21 mouse cellular contexts compared by ENCODE assay signal in the genomic region with DNA sequence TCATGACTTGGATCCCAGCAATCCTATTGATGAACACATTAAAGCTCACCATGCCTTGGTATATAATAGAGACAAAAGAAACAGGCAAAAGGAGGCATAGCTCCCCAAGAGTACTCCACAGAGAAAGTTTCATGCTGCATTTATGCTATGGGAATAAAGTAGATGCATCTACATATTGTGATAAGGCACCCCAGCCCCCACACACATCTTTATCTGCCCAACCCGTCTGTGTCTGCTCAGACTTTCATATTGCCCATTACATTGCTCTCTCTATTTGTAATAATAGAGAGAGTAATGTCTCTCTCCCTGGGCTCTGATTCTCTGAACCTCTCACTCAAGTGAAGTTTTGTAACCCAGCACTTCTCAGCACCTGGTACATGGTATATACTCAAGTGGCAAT.
DNase-seq lines count a peak whose midpoint lies in the region; ATAC-seq and TF ChIP-seq lines count a peak whose summit lies in the region.
"Had no signal": no experiment of that assay in that cellular context is flagged by ENCODE, and none has a peak within 500 bp of the region (broad histone marks: within the 10 kb centered on the region; RNA-seq: fewer than 3 reads in every experiment).

No protein-coding gene starts in this region.

- no peaks in the 10 kb centered on the region for H3K27me3 ChIP-seq in liver, embryonic 11.5 days (replicated peaks; ENCODE audit: control insufficient read depth, insufficient read depth, low read length)
- no peaks in the 10 kb centered on the region for H3K27me3 ChIP-seq in liver, embryonic 15.5 days
- H3K27me3 ChIP-seq in stomach, postnatal 0 days (ENCODE audit: control insufficient read depth, insufficient read depth, low read length), result no peaks in the 10 kb centered on the region
- H3K27me3 ChIP-seq: CH12.LX; embryonic facial prominence, embryonic 12.5 days; forebrain, embryonic 12.5 days; heart, embryonic 15.5 days; hindbrain, embryonic 13.5 days had no signal

- no peaks in the 10 kb centered on the region for H3K9me3 ChIP-seq in liver, embryonic 11.5 days (ENCODE audit: control insufficient read depth, low read length)
- H3K9me3 ChIP-seq in liver, embryonic 15.5 days (replicated peaks), result no peaks in the 10 kb centered on the region
- no peaks in the 10 kb centered on the region for H3K9me3 ChIP-seq in stomach, postnatal 0 days (ENCODE audit: control insufficient read depth, low read length)
- H3K9me3 ChIP-seq: embryonic facial prominence, embryonic 12.5 days; forebrain, embryonic 12.5 days; heart, embryonic 10.5 days; heart, embryonic 15.5 days; hindbrain, embryonic 13.5 days had no signal

- TF ChIP-seq EP300 in stomach, postnatal 0 days (optimal IDR thresholded peaks at IDR 0.05), result no peak

- DNase-seq in c-Kit-positive CD71-positive TER-119-negative erythroid progenitor cells, embryonic 14.5 days (ENCODE audit: low read depth), result peak; percentile 32
- DNase-seq in liver, embryonic 11.5 days (ENCODE audit: low spot score), result no peak
- no peak for DNase-seq in kidney, adult 9 months
- no peak for DNase-seq in stomach, postnatal 0 days (ENCODE audit: low spot score)
- DNase-seq in ovary, adult 18-20 months (ENCODE audit: low spot score), result no peak
- DNase-seq: adrenal gland, adult 8-10 months; adrenal gland, postnatal 36 days; cerebellum, adult 11-12 months; cerebellum, adult 9-10 months; cerebellum, postnatal 25 days; gastrocnemius, postnatal 10 days; heart, adult 18-20 months; heart, postnatal 14 days had no signal

- peak; percentile 83 for ATAC-seq in liver, embryonic 11.5 days (replicated peaks; ENCODE audit: low FRiP score)
- peak; percentile 75 for ATAC-seq in liver, embryonic 15.5 days (ENCODE audit: insufficient read depth)
- no peak for ATAC-seq in stomach, postnatal 0 days (ENCODE audit: low FRiP score, low TSS enrichment)
- ATAC-seq: forebrain, embryonic 16.5 days had no signal

- H3K4me1 ChIP-seq in liver, embryonic 11.5 days (replicated peaks; ENCODE audit: control insufficient read depth, insufficient read depth, low read length), result no peaks in the 10 kb centered on the region
- H3K4me1 ChIP-seq in liver, embryonic 15.5 days (replicated peaks), result peaks cover 17% of the 10 kb centered on the region
- H3K4me1 ChIP-seq in stomach, postnatal 0 days (replicated peaks; ENCODE audit: control insufficient read depth, insufficient read depth), result no peaks in the 10 kb centered on the region
- H3K4me1 ChIP-seq: embryonic facial prominence, embryonic 12.5 days; forebrain, embryonic 12.5 days; heart, embryonic 15.5 days; hindbrain, embryonic 13.5 days had no signal

- H3K4me2 ChIP-seq in liver, embryonic 11.5 days, result no peak overlapping the region
- H3K4me2 ChIP-seq in liver, embryonic 15.5 days, result peak overlapping the region; percentile 13
- H3K4me2 ChIP-seq in stomach, postnatal 0 days (replicated peaks; ENCODE audit: low read depth), result no peak overlapping the region
- H3K4me2 ChIP-seq: embryonic facial prominence, embryonic 12.5 days; forebrain, embryonic 12.5 days; heart, embryonic 15.5 days; hindbrain, embryonic 13.5 days had no signal

- TF ChIP-seq CTCF in stomach, postnatal 0 days (IDR thresholded peaks at IDR 0.05; ENCODE audit: low read depth), result no peak

- 32% methylated on average over 1 of the region's 1 CpGs for WGBS in liver, embryonic 11.5 days
- 27% methylated on average over 1 of the region's 1 CpGs for WGBS in liver, embryonic 15.5 days (ENCODE audit: insufficient replicate concordance)
- WGBS in stomach, postnatal 0 days, result 57% methylated on average over 1 of the region's 1 CpGs

- no peak overlapping the region for H3K9ac ChIP-seq in liver, embryonic 11.5 days (ENCODE audit: low read depth, low read length)
- H3K9ac ChIP-seq in liver, embryonic 15.5 days, result no peak overlapping the region
- H3K9ac ChIP-seq in stomach, postnatal 0 days (ENCODE audit: low read length), result no peak overlapping the region
- H3K9ac ChIP-seq: embryonic facial prominence, embryonic 12.5 days; forebrain, embryonic 12.5 days; heart, embryonic 15.5 days; hindbrain, embryonic 13.5 days had no signal

- no peak overlapping the region for H3K4me3 ChIP-seq in liver, embryonic 11.5 days (ENCODE audit: low read depth, low read length)
- no peak overlapping the region for H3K4me3 ChIP-seq in liver, embryonic 15.5 days (replicated peaks)
- no peak overlapping the region for H3K4me3 ChIP-seq in stomach, postnatal 0 days (ENCODE audit: low read depth, low read length)
- H3K4me3 ChIP-seq: embryonic facial prominence, embryonic 12.5 days; forebrain, embryonic 12.5 days; heart, embryonic 10.5 days; heart, embryonic 15.5 days; hindbrain, embryonic 13.5 days had no signal

- H3K27ac ChIP-seq in liver, embryonic 11.5 days (ENCODE audit: low read depth, low read length), result no peak overlapping the region
- H3K27ac ChIP-seq in liver, embryonic 15.5 days (replicated peaks), result no peak overlapping the region
- H3K27ac ChIP-seq in stomach, postnatal 0 days (replicated peaks), result no peak overlapping the region
- H3K27ac ChIP-seq: embryonic facial prominence, embryonic 12.5 days; forebrain, embryonic 12.5 days; heart, embryonic 10.5 days; heart, embryonic 15.5 days; hindbrain, embryonic 13.5 days had no signal

- no peaks in the 10 kb centered on the region for H3K36me3 ChIP-seq in liver, embryonic 11.5 days (ENCODE audit: control insufficient read depth, insufficient read depth, low read length)
- H3K36me3 ChIP-seq in liver, embryonic 15.5 days (replicated peaks), result no peaks in the 10 kb centered on the region
- H3K36me3 ChIP-seq in stomach, postnatal 0 days (ENCODE audit: control insufficient read depth, insufficient read depth, low read length), result no peaks in the 10 kb centered on the region
- H3K36me3 ChIP-seq: embryonic facial prominence, embryonic 12.5 days; forebrain, embryonic 12.5 days; heart, embryonic 10.5 days; heart, embryonic 15.5 days; hindbrain, embryonic 13.5 days had no signal
